In genomic region chr16:43482125-43482524, GRCm38 (mm10) we compare ENCODE assay signal across 24 mouse cellular contexts.
"Had no signal": no experiment of that assay in that cellular context is flagged by ENCODE, and none has a peak within 500 bp of the region (broad histone marks: within the 10 kb centered on the region; RNA-seq: fewer than 3 reads in every experiment).

No protein-coding gene starts in this region.

- H3K4me2 ChIP-seq: embryonic facial prominence, embryonic 12.5 days; embryonic facial prominence, embryonic 13.5 days; embryonic facial prominence, embryonic 15.5 days; forebrain, embryonic 12.5 days; forebrain, embryonic 13.5 days; forebrain, embryonic 15.5 days had no signal

- DNase-seq: cerebellum, adult 9-10 months; cerebellum, adult 9-11 months; cerebellum, postnatal 10 days; cerebellum, postnatal 14 days; cerebellum, postnatal 25 days; cerebellum, postnatal 36 days; embryo, embryonic 11 days; forebrain, postnatal 0 days; gastrocnemius, postnatal 10 days; gastrocnemius, postnatal 25 days; gastrocnemius, postnatal 36 days; heart, adult 11 months; heart, adult 18-20 months; heart, adult 2 months had no signal

- H3K27me3 ChIP-seq: embryonic facial prominence, embryonic 12.5 days; embryonic facial prominence, embryonic 13.5 days; embryonic facial prominence, embryonic 15.5 days; forebrain, embryonic 12.5 days; forebrain, embryonic 13.5 days; forebrain, embryonic 15.5 days had no signal

- H3K9ac ChIP-seq: embryonic facial prominence, embryonic 12.5 days; embryonic facial prominence, embryonic 13.5 days; embryonic facial prominence, embryonic 15.5 days; forebrain, embryonic 12.5 days; forebrain, embryonic 13.5 days; forebrain, embryonic 15.5 days; forebrain, postnatal 0 days had no signal

- H3K4me3 ChIP-seq: embryonic facial prominence, embryonic 10.5 days; embryonic facial prominence, embryonic 12.5 days; embryonic facial prominence, embryonic 13.5 days; embryonic facial prominence, embryonic 15.5 days; erythroblast, embryonic 14.5 days; forebrain, embryonic 10.5 days; forebrain, embryonic 12.5 days; forebrain, embryonic 13.5 days; forebrain, embryonic 15.5 days; heart, adult 2 months; heart, embryonic 10.5 days had no signal

- H3K36me3 ChIP-seq: embryonic facial prominence, embryonic 10.5 days; embryonic facial prominence, embryonic 12.5 days; embryonic facial prominence, embryonic 13.5 days; embryonic facial prominence, embryonic 15.5 days; forebrain, embryonic 10.5 days; forebrain, embryonic 12.5 days; forebrain, embryonic 15.5 days; heart, embryonic 10.5 days had no signal

- H3K9me3 ChIP-seq: embryonic facial prominence, embryonic 10.5 days; embryonic facial prominence, embryonic 12.5 days; embryonic facial prominence, embryonic 13.5 days; embryonic facial prominence, embryonic 15.5 days; forebrain, embryonic 10.5 days; forebrain, embryonic 12.5 days; forebrain, embryonic 13.5 days; forebrain, embryonic 15.5 days; heart, embryonic 10.5 days had no signal

- H3K4me1 ChIP-seq: embryonic facial prominence, embryonic 10.5 days; embryonic facial prominence, embryonic 12.5 days; embryonic facial prominence, embryonic 13.5 days; embryonic facial prominence, embryonic 15.5 days; forebrain, embryonic 10.5 days; forebrain, embryonic 12.5 days; forebrain, embryonic 13.5 days; forebrain, embryonic 15.5 days; heart, embryonic 10.5 days had no signal

- H3K27ac ChIP-seq: embryonic facial prominence, embryonic 10.5 days; embryonic facial prominence, embryonic 12.5 days; embryonic facial prominence, embryonic 13.5 days; embryonic facial prominence, embryonic 15.5 days; forebrain, embryonic 10.5 days; forebrain, embryonic 12.5 days; forebrain, embryonic 13.5 days; forebrain, embryonic 15.5 days; heart, adult 2 months; heart, embryonic 10.5 days had no signal
